Mouse (Mus musculus) stomach, embryonic 14.5 days (tissue): ENCODE data around the gene Epor. TPM values are rescaled to one million over a fixed set of nuclear protein-coding genes. Genes with fewer than 3 reads are reported as not detected.

Source experiments
- ATAC-seq: fragments of 200-750 bp; cut with Nextera tagmentation; 2 replicates; pipeline ENCODE4 v1.8.0; 2017; ENCODE audit warnings: low read depth, moderate TSS enrichment; ENCODE audit not compliant: insufficient number of reproducible peaks, insufficient read depth, low FRiP score
- H3K27ac ChIP-seq: fragments of 300-500 bp; sonication (generic); 2 replicates; pipeline ENCODE4 v1.5.1; 2014; ENCODE audit warnings: mild to moderate bottlenecking, low read length, moderate library complexity, mixed read lengths
- H3K27me3 ChIP-seq: fragments of 300-500 bp; sonication (generic); 2 replicates; pipeline ENCODE4 v1.6.1; 2014; ENCODE audit warnings: low read length, control low read depth, mixed read lengths; ENCODE audit not compliant: control insufficient read depth, insufficient read depth
- H3K36me3 ChIP-seq: fragments of 300-500 bp; sonication (generic); 2 replicates; pipeline ENCODE4 v1.6.1; 2014; ENCODE audit warnings: mild to moderate bottlenecking, control low read depth, low read length, moderate library complexity, mixed read lengths; ENCODE audit not compliant: control insufficient read depth, insufficient read depth
- H3K4me1 ChIP-seq: fragments of 300-500 bp; sonication (generic); 2 replicates; pipeline ENCODE4 v1.6.1; 2014; ENCODE audit warnings: low read length, control low read depth, mixed read lengths; ENCODE audit not compliant: control insufficient read depth, insufficient read depth
- H3K4me2 ChIP-seq: fragments of 300-500 bp; sonication (generic); replicated peaks from 2 replicates; pipeline ENCODE4 v1.6.1; 2014; ENCODE audit warnings: low read depth, low read length, control low read depth
- H3K4me3 ChIP-seq: fragments of 300-500 bp; sonication (generic); 2 replicates; pipeline ENCODE4 v1.5.1; 2014; ENCODE audit warnings: low read depth, low read length, control low read depth
- H3K9ac ChIP-seq: fragments of 300-500 bp; sonication (generic); replicated peaks from 2 replicates; pipeline ENCODE4 v1.6.1; 2014; ENCODE audit warnings: low read depth, mild to moderate bottlenecking, control low read depth, low read length, moderate library complexity, mixed read lengths
- H3K9me3 ChIP-seq: fragments of 300-500 bp; sonication (generic); 2 replicates; pipeline ENCODE4 v1.6.1; 2016; ENCODE audit warnings: low read depth, low read length, control low read depth; ENCODE audit not compliant: control insufficient read depth
- WGBS: fragments of 180-500 bp; shearing (Covaris S2); extraction: QIAGEN DNeasy Blood & Tissue Kit; methylation state at CpG from one replicate; pipeline ENCODE4 v1.1.7; 2014; 5-methylcytosine and 5-hydroxymethylcytosine counted together
- polyA plus RNA-seq: library from polyadenylated mRNA; unstranded; fragments of >200 nt; fragmentation: Nextera tagmentation; extraction: Ambion mirVana; gene quantifications from 2 replicates; pipeline ENCODE4 v1.2.1, GENCODE M21; 2014

Epor gene
- 6.4 and 6.7 TPM in 2 replicates for polyA plus RNA-seq

- peak; percentile 77 for ATAC-seq
- Histone ChIP-seq H3K4me3 (peak within 1 kb of the TSS; percentile 40), H3K9ac (0 out of 2 replicates have a peak within 1 kb of the TSS, but pooled peaks have one; percentile 10), H3K4me1 (peaks cover 16% of the 10 kb centered on the region; the same call in 1 of the 2 replicates), H3K27ac (no peak within 1 kb of the TSS), H3K4me2 (peak within 1 kb of the TSS; percentile 91), H3K27me3 (peaks cover 14% of the 10 kb centered on the region), H3K9me3 (no peaks in the 10 kb centered on the region), H3K36me3 (no peaks in the 10 kb centered on the region)
- WGBS: 23% methylated on average over 8 of the region's 8 CpGs
Measured at GRCm38 (mm10) chr9:21963417-21963816, at the start of gene Epor. TSS of gene Epor (minus strand) at chr9:21963506.

GRCm38 (mm10) chr9:22012731-22013130 is 49.4 kb upstream of the Epor start:
- peak; percentile 8; the same call in 1 of the 2 replicates for ATAC-seq
- no peak overlapping the region for H3K4me3 ChIP-seq
- 90% methylated on average over 13 of the region's 13 CpGs for WGBS
- H3K27me3 ChIP-seq: no peaks in the 10 kb centered on the region
- no peaks in the 10 kb centered on the region for H3K4me1 ChIP-seq
- H3K9me3 ChIP-seq: no peaks in the 10 kb centered on the region
- H3K36me3 ChIP-seq: peaks cover 51% of the 10 kb centered on the region
- no peak overlapping the region for H3K9ac ChIP-seq
- H3K4me2 ChIP-seq: no peak overlapping the region
- H3K27ac ChIP-seq: no peak overlapping the region

- peak; percentile 51; the same call in 1 of the 2 replicates for ATAC-seq
- Histone ChIP-seq H3K27me3 (no peaks in the 10 kb centered on the region), H3K4me1 (no peaks in the 10 kb centered on the region), H3K9me3 (no peaks in the 10 kb centered on the region), H3K9ac (no peak overlapping the region), H3K36me3 (peaks cover 66% of the 10 kb centered on the region), H3K4me2 (no peak overlapping the region), H3K27ac (no peak overlapping the region), H3K4me3 (no peak overlapping the region)
- 87% methylated on average over 5 of the region's 5 CpGs for WGBS
Measured at GRCm38 (mm10) chr9:22011055-22011454, 47.7 kb upstream of the Epor start.

GRCm38 (mm10) chr9:22004546-22004945 is 41.2 kb upstream of the Epor start:
- Histone ChIP-seq H3K4me3 (no peak overlapping the region), H3K4me1 (peaks cover 16% of the 10 kb centered on the region), H3K9ac (no peak overlapping the region), H3K9me3 (no peaks in the 10 kb centered on the region), H3K27me3 (no peaks in the 10 kb centered on the region), H3K36me3 (peaks cover 42% of the 10 kb centered on the region), H3K27ac (no peak overlapping the region), H3K4me2 (no peak overlapping the region)
- 87% methylated on average over 12 of the region's 12 CpGs for WGBS
- ATAC-seq: no peak

GRCm38 (mm10) chr9:22003163-22003554 is 39.9 kb upstream of the Epor start:
- ATAC-seq: no peak
- no peaks in the 10 kb centered on the region for H3K27me3 ChIP-seq
- H3K36me3 ChIP-seq: peaks cover 35% of the 10 kb centered on the region
- peak overlapping the region; percentile 48; the same call in 1 of the 2 replicates for H3K27ac ChIP-seq
- no peaks in the 10 kb centered on the region for H3K9me3 ChIP-seq
- peak overlapping the region; percentile 67 for H3K4me3 ChIP-seq
- H3K4me1 ChIP-seq: peaks cover 16% of the 10 kb centered on the region
- peak overlapping the region; percentile 66 for H3K4me2 ChIP-seq
- peak overlapping the region; percentile 36 for H3K9ac ChIP-seq
- under 1% methylated on average over 18 of the region's 18 CpGs for WGBS

GRCm38 (mm10) chr9:22002194-22003162 is 39.2 kb upstream of the Epor start, which contains the start of the genes Ccdc151 and Prkcsh:
TSS of gene Ccdc151 (minus strand) at chr9:22002634.
TSS of gene Prkcsh (plus strand) at chr9:22002806.
- Histone ChIP-seq H3K4me2 (peak within 1 kb of the TSS; percentile 66), H3K9me3 (no peaks in the 10 kb centered on the region), H3K27ac (peak within 1 kb of the TSS; percentile 48; the same call in 1 of the 2 replicates), H3K4me1 (peaks cover 16% of the 10 kb centered on the region), H3K27me3 (no peaks in the 10 kb centered on the region), H3K9ac (peak within 1 kb of the TSS; percentile 36), H3K36me3 (peaks cover 32% of the 10 kb centered on the region), H3K4me3 (peak within 1 kb of the TSS; percentile 67)
- 7% methylated on average over 57 of the region's 57 CpGs for WGBS
- ATAC-seq: peak; percentile 99

- H3K4me1 ChIP-seq: peaks cover 16% of the 10 kb centered on the region
- peaks cover 24% of the 10 kb centered on the region for H3K36me3 ChIP-seq
- no peak overlapping the region for H3K4me3 ChIP-seq
- H3K27me3 ChIP-seq: no peaks in the 10 kb centered on the region
- no peak overlapping the region for H3K4me2 ChIP-seq
- 88% methylated on average over 4 of the region's 4 CpGs for WGBS
- no peak for ATAC-seq
- H3K9me3 ChIP-seq: no peaks in the 10 kb centered on the region
- no peak overlapping the region for H3K9ac ChIP-seq
- H3K27ac ChIP-seq: no peak overlapping the region
Measured at GRCm38 (mm10) chr9:22001633-22002032, 38.3 kb upstream of the Epor start.

- H3K27me3 ChIP-seq: no peaks in the 10 kb centered on the region
- no peak for ATAC-seq
- peaks cover 12% of the 10 kb centered on the region for H3K36me3 ChIP-seq
- H3K27ac ChIP-seq: no peak overlapping the region
- no peaks in the 10 kb centered on the region for H3K9me3 ChIP-seq
- H3K4me3 ChIP-seq: no peak overlapping the region
- WGBS: 88% methylated on average over 6 of the region's 6 CpGs
- peaks cover 16% of the 10 kb centered on the region for H3K4me1 ChIP-seq
- H3K9ac ChIP-seq: no peak overlapping the region
- H3K4me2 ChIP-seq: no peak overlapping the region
Measured at GRCm38 (mm10) chr9:22000296-22000695, 37.0 kb upstream of the Epor start.
